Mouse (Mus musculus): ENCODE measurements around the gene Gabbr2. TPM values are rescaled to one million over a fixed set of nuclear protein-coding genes. Genes with fewer than 3 reads are reported as not detected.

Gabbr2 gene
- 0.12 and 0.25 TPM in 2 replicates for polyA plus RNA-seq (2016; fragmentation: Nextera tagmentation; extraction: Ambion mirVana)

DNA sequence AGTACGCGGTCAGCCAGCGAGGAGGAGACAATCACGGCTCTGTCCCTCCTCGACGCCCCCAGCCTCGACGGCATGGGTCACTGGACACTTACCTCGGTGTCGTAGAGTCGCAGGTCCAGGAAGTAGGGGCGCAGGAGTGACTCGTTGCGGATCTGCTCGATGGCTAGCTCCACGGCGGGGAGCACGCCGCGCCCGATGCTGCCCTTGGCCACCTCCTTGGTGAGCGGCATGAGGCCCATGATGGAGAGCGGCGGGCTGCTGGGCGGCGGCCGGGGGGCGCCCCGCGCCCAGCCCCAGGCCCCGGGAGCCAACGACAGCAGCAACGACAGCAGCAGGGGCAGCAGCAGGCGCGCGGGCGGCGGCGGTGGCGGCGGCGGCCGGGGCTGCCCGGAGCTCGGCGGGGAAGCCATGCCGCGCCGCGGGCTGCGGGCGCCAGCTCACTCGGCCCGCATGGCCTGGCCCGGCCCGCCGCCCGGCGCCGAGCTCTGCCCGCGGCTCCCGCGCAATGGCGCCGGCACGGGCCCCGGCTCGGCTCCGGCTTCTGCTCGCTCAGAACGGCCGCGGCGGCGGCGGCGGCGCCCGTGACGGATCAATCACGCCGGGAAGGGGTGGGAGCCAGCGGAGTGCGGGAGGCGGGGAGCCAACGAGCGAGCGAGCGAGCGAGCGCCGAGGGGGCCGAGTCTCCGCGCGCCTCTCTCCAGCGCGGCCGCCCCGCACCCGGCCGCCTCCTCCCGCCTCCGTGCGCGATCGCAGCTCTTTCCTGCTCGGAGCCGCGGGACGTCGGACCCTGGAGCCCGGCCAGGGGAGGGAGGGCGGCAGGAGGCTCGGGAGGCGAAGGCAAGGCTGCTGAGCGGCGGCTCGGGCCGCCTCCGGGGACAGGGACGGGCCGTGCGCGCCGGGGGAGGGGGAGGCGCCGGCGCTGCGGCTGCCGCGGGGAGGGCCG, at the start of gene Gabbr2:
Gene Gabbr2, minus strand, starts transcription at position 858 of the 943 bp plus-strand sequence.
- peak; percentile 59 for DNase-seq (ENCODE audit: low spot score)
- peaks cover 75% of the 10 kb centered on the region for H3K27me3 ChIP-seq (ENCODE audit: low read depth, poor library complexity, severe bottlenecking)
- H3K4me3 ChIP-seq: peak within 1 kb of the TSS; percentile 72
- H3K36me3 ChIP-seq: no peaks in the 10 kb centered on the region
- 5% methylated on average over 116 of the region's 134 CpGs for WGBS
- H3K4me1 ChIP-seq: peaks cover 27% of the 10 kb centered on the region
- H3K9me3 ChIP-seq (replicated peaks): no peaks in the 10 kb centered on the region
- H3K27ac ChIP-seq (replicated peaks): peak within 1 kb of the TSS; percentile 74

DNA sequence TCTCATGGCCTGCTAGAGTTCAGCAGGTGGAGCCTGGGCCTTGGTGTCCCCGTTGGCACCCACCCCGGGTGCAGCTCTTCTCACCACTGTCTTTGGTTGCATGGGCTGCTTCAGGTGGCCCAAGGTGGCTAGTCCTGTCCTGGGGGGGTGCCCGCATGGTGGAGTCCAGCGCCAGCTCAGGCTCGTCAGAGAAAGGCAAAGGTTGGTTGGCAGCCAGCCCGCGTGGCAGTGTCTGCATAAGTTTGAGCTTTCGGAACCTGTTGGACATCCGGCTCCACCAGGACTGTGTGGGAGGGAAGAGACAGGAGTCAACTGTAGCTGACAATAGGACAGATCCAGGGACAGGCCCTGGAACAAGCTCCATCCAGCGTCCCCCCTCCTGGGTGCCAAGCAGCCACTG, 47.9 kb upstream of the Gabbr2 start:
- no peak for DNase-seq (ENCODE audit: low spot score)
- peaks cover 16% of the 10 kb centered on the region for H3K4me1 ChIP-seq
- no peaks in the 10 kb centered on the region for H3K27me3 ChIP-seq (ENCODE audit: low read depth, poor library complexity, severe bottlenecking)
- no peak overlapping the region for H3K27ac ChIP-seq (replicated peaks)
- 94% methylated on average over 10 of the region's 10 CpGs for WGBS
- H3K36me3 ChIP-seq: peaks cover 22% of the 10 kb centered on the region
- no peak overlapping the region for H3K4me3 ChIP-seq
- H3K9me3 ChIP-seq (replicated peaks): no peaks in the 10 kb centered on the region

- no peak overlapping the region for H3K27ac ChIP-seq (replicated peaks)
- no peaks in the 10 kb centered on the region for H3K27me3 ChIP-seq (ENCODE audit: low read depth, poor library complexity, severe bottlenecking)
- peaks cover 22% of the 10 kb centered on the region for H3K36me3 ChIP-seq
- peaks cover 16% of the 10 kb centered on the region for H3K4me1 ChIP-seq
- WGBS: 28% methylated on average over 5 of the region's 5 CpGs
- H3K9me3 ChIP-seq (replicated peaks): no peaks in the 10 kb centered on the region
- DNase-seq (ENCODE audit: low spot score): peak; percentile 76
- H3K4me3 ChIP-seq: no peak overlapping the region
These were observed 45.6 kb upstream of the Gabbr2 start for GRCm38 (mm10) chr4:47037321-47037657.

GRCm38 (mm10) chr4:47036486-47037320, 45.0 kb upstream of the Gabbr2 start:
- peaks cover 22% of the 10 kb centered on the region for H3K36me3 ChIP-seq
- no peak overlapping the region for H3K27ac ChIP-seq (replicated peaks)
- peaks cover 16% of the 10 kb centered on the region for H3K4me1 ChIP-seq
- H3K4me3 ChIP-seq: no peak overlapping the region
- 75% methylated on average over 13 of the region's 13 CpGs for WGBS
- H3K9me3 ChIP-seq (replicated peaks): no peaks in the 10 kb centered on the region
- no peak for DNase-seq (ENCODE audit: low spot score)
- no peaks in the 10 kb centered on the region for H3K27me3 ChIP-seq (ENCODE audit: low read depth, poor library complexity, severe bottlenecking)

DNA sequence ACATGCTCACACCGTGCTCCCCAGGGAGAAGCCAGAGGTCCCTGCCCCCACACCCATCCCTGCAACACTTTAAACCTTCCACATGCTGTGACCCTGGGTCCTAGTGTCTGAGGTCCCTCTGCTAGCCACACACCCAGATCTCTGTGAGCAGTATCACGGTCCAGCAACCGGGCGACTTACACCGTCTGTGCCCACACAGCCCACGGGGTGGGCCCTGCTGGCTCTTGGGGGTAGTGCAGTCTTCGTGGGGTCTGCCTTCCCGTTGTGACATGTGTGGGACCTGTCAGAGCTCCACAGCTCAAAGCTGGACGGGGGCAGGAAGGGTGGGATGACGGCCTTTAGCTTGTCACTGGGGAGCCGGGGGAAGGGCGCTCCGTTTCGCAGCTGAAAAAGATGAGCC, 43.9 kb upstream of the Gabbr2 start:
- no peaks in the 10 kb centered on the region for H3K27me3 ChIP-seq (ENCODE audit: low read depth, poor library complexity, severe bottlenecking)
- H3K4me3 ChIP-seq: no peak overlapping the region
- peaks cover 18% of the 10 kb centered on the region for H3K4me1 ChIP-seq
- H3K9me3 ChIP-seq (replicated peaks): no peaks in the 10 kb centered on the region
- no peak for DNase-seq (ENCODE audit: low spot score)
- 0 out of 2 replicates have a peak overlapping the region, but pooled peaks have one; percentile 33 for H3K27ac ChIP-seq (replicated peaks)
- peaks cover 22% of the 10 kb centered on the region for H3K36me3 ChIP-seq
- WGBS: 66% methylated on average over 14 of the region's 14 CpGs

- Histone ChIP-seq H3K27ac (replicated peaks) (no peak overlapping the region), H3K27me3 (ENCODE audit: low read depth, poor library complexity, severe bottlenecking) (no peaks in the 10 kb centered on the region), H3K36me3 (peaks cover 7% of the 10 kb centered on the region), H3K4me1 (peaks cover 22% of the 10 kb centered on the region), H3K9me3 (replicated peaks) (no peaks in the 10 kb centered on the region), H3K4me3 (no peak overlapping the region)
- WGBS: 86% methylated on average over 8 of the region's 8 CpGs
- DNase-seq (ENCODE audit: low spot score): no peak
These were observed 40.5 kb upstream of the Gabbr2 start for GRCm38 (mm10) chr4:47032171-47032570.

DNA sequence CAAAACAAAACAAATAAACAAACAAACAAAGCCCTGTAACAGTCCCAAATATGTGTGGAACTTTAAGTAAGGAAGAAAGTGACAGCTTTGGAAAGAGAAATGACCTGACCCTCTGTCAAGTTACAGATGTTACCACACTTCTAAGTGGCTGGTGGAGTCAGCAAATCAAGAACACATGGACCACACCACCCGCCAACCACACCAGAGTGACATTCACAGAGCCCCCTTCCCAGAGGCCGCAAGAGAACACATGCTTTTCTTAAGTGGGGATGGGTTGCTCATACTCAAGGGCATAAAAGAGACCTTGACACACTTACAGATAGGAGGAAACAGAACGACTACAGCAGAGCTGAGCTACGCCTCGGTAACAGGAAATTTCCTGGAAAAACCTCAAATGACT, 37.1 kb upstream of the Gabbr2 start:
- Histone ChIP-seq H3K9me3 (replicated peaks) (no peaks in the 10 kb centered on the region), H3K27ac (replicated peaks) (no peak overlapping the region), H3K27me3 (ENCODE audit: low read depth, poor library complexity, severe bottlenecking) (no peaks in the 10 kb centered on the region), H3K36me3 (peaks cover 15% of the 10 kb centered on the region), H3K4me3 (no peak overlapping the region), H3K4me1 (peaks cover 6% of the 10 kb centered on the region; the same call in 1 of the 2 replicates)
- WGBS: 79% methylated on average over 5 of the region's 5 CpGs
- no peak for DNase-seq (ENCODE audit: low spot score)

GRCm38 (mm10) chr4:47023949-47024348, 32.3 kb upstream of the Gabbr2 start:
- H3K27me3 ChIP-seq (ENCODE audit: low read depth, poor library complexity, severe bottlenecking): no peaks in the 10 kb centered on the region
- 73% methylated on average over 6 of the region's 6 CpGs for WGBS
- H3K9me3 ChIP-seq (replicated peaks): no peaks in the 10 kb centered on the region
- H3K36me3 ChIP-seq: peaks cover 15% of the 10 kb centered on the region
- DNase-seq (ENCODE audit: low spot score): no peak
- H3K4me3 ChIP-seq: no peak overlapping the region
- H3K4me1 ChIP-seq: no peaks in the 10 kb centered on the region
- no peak overlapping the region for H3K27ac ChIP-seq (replicated peaks)

GRCm38 (mm10) chr4:47022804-47023603, 31.3 kb upstream of the Gabbr2 start:
- Histone ChIP-seq H3K4me1 (no peaks in the 10 kb centered on the region), H3K4me3 (no peak overlapping the region), H3K36me3 (peaks cover 16% of the 10 kb centered on the region), H3K9me3 (replicated peaks) (no peaks in the 10 kb centered on the region), H3K27me3 (ENCODE audit: low read depth, poor library complexity, severe bottlenecking) (no peaks in the 10 kb centered on the region), H3K27ac (replicated peaks) (no peak overlapping the region)
- no peak for DNase-seq (ENCODE audit: low spot score)
- 86% methylated on average over 10 of the region's 10 CpGs for WGBS

- H3K27me3 ChIP-seq (ENCODE audit: low read depth, poor library complexity, severe bottlenecking): no peaks in the 10 kb centered on the region
- 14% methylated on average over 5 of the region's 5 CpGs for WGBS
- H3K36me3 ChIP-seq: peaks cover 25% of the 10 kb centered on the region
- H3K4me1 ChIP-seq: no peaks in the 10 kb centered on the region
- H3K9me3 ChIP-seq (replicated peaks): no peaks in the 10 kb centered on the region
- DNase-seq (ENCODE audit: low spot score): peak; percentile 66
- H3K4me3 ChIP-seq: no peak overlapping the region
- H3K27ac ChIP-seq (replicated peaks): no peak overlapping the region
These were observed 28.9 kb upstream of the Gabbr2 start for GRCm38 (mm10) chr4:47020563-47020962.

GRCm38 (mm10) chr4:47015156-47015555, 23.5 kb upstream of the Gabbr2 start:
- H3K27ac ChIP-seq (replicated peaks): no peak overlapping the region
- peaks cover 6% of the 10 kb centered on the region; the same call in 1 of the 2 replicates for H3K4me1 ChIP-seq
- H3K36me3 ChIP-seq: peaks cover 22% of the 10 kb centered on the region
- no peak overlapping the region for H3K4me3 ChIP-seq
- 76% methylated on average over 3 of the region's 3 CpGs for WGBS
- no peaks in the 10 kb centered on the region for H3K27me3 ChIP-seq (ENCODE audit: low read depth, poor library complexity, severe bottlenecking)
- DNase-seq (ENCODE audit: low spot score): no peak
- H3K9me3 ChIP-seq (replicated peaks): no peaks in the 10 kb centered on the region

DNA sequence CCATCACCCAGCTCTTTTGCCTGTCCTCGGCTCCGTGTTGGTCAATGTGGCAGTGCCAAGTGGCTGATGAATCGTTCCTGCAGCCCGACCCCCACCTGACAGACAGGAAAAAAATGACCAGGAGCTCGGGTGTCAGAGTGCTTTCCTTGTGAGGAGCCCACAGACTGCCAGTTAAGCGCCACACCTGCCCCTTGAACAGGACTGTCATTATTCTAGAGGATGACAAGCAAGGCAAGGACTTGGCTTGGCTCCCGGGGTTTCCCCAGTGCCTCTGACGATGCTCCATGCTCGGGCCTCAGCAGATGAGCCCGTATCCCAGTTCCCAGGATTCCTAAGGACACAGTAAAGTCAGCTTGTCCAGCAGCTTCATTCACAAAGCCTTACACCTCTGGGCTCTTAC, 20.8 kb upstream of the Gabbr2 start:
- Histone ChIP-seq H3K36me3 (peaks cover 19% of the 10 kb centered on the region), H3K27ac (replicated peaks) (no peak overlapping the region), H3K4me1 (peaks cover 6% of the 10 kb centered on the region; the same call in 1 of the 2 replicates), H3K27me3 (ENCODE audit: low read depth, poor library complexity, severe bottlenecking) (no peaks in the 10 kb centered on the region), H3K4me3 (no peak overlapping the region), H3K9me3 (replicated peaks) (no peaks in the 10 kb centered on the region)
- WGBS: 81% methylated on average over 10 of the region's 10 CpGs
- DNase-seq (ENCODE audit: low spot score): no peak

Measured in midbrain, embryonic 10.5 days (tissue).